Comparison of ENCODE assay signal across 8 mouse cellular contexts in the genomic region with DNA sequence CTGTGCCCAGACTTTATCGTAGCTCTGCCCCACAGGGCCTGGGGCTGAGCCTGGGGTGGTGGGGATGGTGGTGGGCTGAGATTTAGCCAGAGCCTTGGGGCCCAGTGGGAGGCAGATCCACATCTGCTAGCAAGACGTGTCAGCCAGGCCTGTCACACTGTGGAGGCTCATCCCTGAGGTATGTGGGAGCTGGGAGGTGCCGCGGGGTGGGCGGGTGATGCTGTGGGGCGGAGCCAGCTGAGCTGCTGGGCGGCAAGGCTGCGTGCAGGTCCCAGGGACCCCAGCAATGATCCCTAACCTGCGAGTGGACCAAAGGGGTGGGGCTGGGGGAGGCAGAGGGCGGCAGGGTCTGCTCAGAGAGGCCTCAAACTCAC.
DNase-seq lines count a peak whose midpoint lies in the region; ATAC-seq lines count a peak whose summit lies in the region.

No protein-coding gene starts in this region.

- H3K9ac ChIP-seq in forebrain, embryonic 11.5 days (ENCODE audit: low read length) = no peak overlapping the region
- no peak overlapping the region for H3K9ac ChIP-seq in stomach, embryonic 14.5 days (replicated peaks; ENCODE audit: low read depth, low read length)

- H3K4me1 ChIP-seq in forebrain, embryonic 10.5 days = peaks cover 54% of the 10 kb centered on the region
- H3K4me1 ChIP-seq in forebrain, embryonic 11.5 days (replicated peaks; ENCODE audit: control insufficient read depth, insufficient read depth, low read length) = peaks cover 10% of the 10 kb centered on the region
- H3K4me1 ChIP-seq in limb, embryonic 10.5 days = peaks cover 56% of the 10 kb centered on the region
- H3K4me1 ChIP-seq in stomach, embryonic 14.5 days (ENCODE audit: control insufficient read depth, insufficient read depth, low read length) = peaks cover 24% of the 10 kb centered on the region

- H3K27me3 ChIP-seq in forebrain, embryonic 10.5 days (ENCODE audit: poor library complexity, severe bottlenecking) = 0 out of 2 replicates have a peak, but pooled peaks cover 14% of the 10 kb centered on the region
- no peaks in the 10 kb centered on the region for H3K27me3 ChIP-seq in forebrain, embryonic 11.5 days (ENCODE audit: control insufficient read depth, insufficient read depth, low read length)
- no peaks in the 10 kb centered on the region for H3K27me3 ChIP-seq in limb, embryonic 10.5 days (ENCODE audit: low read depth, poor library complexity, severe bottlenecking)
- H3K27me3 ChIP-seq in stomach, embryonic 14.5 days (ENCODE audit: control insufficient read depth, insufficient read depth, low read length) = no peaks in the 10 kb centered on the region

- ATAC-seq in forebrain, embryonic 11.5 days (replicated peaks; ENCODE audit: low FRiP score) = no peak
- ATAC-seq in stomach, embryonic 14.5 days (ENCODE audit: insufficient number of reproducible peaks, insufficient read depth, low FRiP score, low read depth) = no peak

- H3K4me3 ChIP-seq in forebrain, embryonic 10.5 days = no peak overlapping the region
- no peak overlapping the region for H3K4me3 ChIP-seq in forebrain, embryonic 11.5 days (ENCODE audit: low read depth, low read length)
- H3K4me3 ChIP-seq in limb, embryonic 10.5 days = no peak overlapping the region
- H3K4me3 ChIP-seq in stomach, embryonic 14.5 days (ENCODE audit: low read depth, low read length) = no peak overlapping the region

- no peak overlapping the region for H3K4me2 ChIP-seq in forebrain, embryonic 11.5 days (ENCODE audit: low read depth, low read length, severe bottlenecking)
- H3K4me2 ChIP-seq in stomach, embryonic 14.5 days (replicated peaks; ENCODE audit: low read depth, low read length) = no peak overlapping the region

- no peak for DNase-seq in forebrain, embryonic 10.5 days (ENCODE audit: extremely low spot score, low spot score)
- DNase-seq in forebrain, embryonic 11.5 days (ENCODE audit: low spot score) = no peak
- peak; percentile 21 for DNase-seq in retina, postnatal 1 day
- no peak for DNase-seq in retina, embryonic 14.5 days (ENCODE audit: low spot score)
- DNase-seq in limb, embryonic 10.5 days (ENCODE audit: low spot score) = no peak
- DNase-seq in c-Kit-positive CD71-positive TER-119-positive erythroid progenitor cells, embryonic 14.5 days (ENCODE audit: low spot score) = no peak
- DNase-seq in right cerebral cortex, postnatal 10 days (ENCODE audit: low spot score in 2 of 2) = no peak

- 22% methylated on average over 10 of the region's 10 CpGs for WGBS in forebrain, embryonic 10.5 days
- 20% methylated on average over 10 of the region's 10 CpGs for WGBS in forebrain, embryonic 11.5 days
- 13% methylated on average over 10 of the region's 10 CpGs for WGBS in limb, embryonic 10.5 days
- 20% methylated on average over 10 of the region's 10 CpGs for WGBS in stomach, embryonic 14.5 days

- no peaks in the 10 kb centered on the region for H3K36me3 ChIP-seq in forebrain, embryonic 10.5 days (replicated peaks)
- H3K36me3 ChIP-seq in forebrain, embryonic 11.5 days (ENCODE audit: control insufficient read depth, insufficient read depth, low read length) = no peaks in the 10 kb centered on the region; the same call in 1 of the 2 replicates
- no peaks in the 10 kb centered on the region for H3K36me3 ChIP-seq in limb, embryonic 10.5 days
- no peaks in the 10 kb centered on the region for H3K36me3 ChIP-seq in stomach, embryonic 14.5 days (ENCODE audit: control insufficient read depth, insufficient read depth, low read length)

- H3K27ac ChIP-seq in forebrain, embryonic 10.5 days = peak overlapping the region; percentile 56; the same call in 1 of the 2 replicates
- H3K27ac ChIP-seq in forebrain, embryonic 11.5 days (ENCODE audit: low read depth, low read length) = no peak overlapping the region
- peak overlapping the region; percentile 72 for H3K27ac ChIP-seq in limb, embryonic 10.5 days
- peak overlapping the region; percentile 33; the same call in 1 of the 2 replicates for H3K27ac ChIP-seq in stomach, embryonic 14.5 days (ENCODE audit: low read length)

- no peaks in the 10 kb centered on the region for H3K9me3 ChIP-seq in forebrain, embryonic 10.5 days
- H3K9me3 ChIP-seq in forebrain, embryonic 11.5 days (ENCODE audit: control insufficient read depth, low read length) = no peaks in the 10 kb centered on the region
- no peaks in the 10 kb centered on the region for H3K9me3 ChIP-seq in limb, embryonic 10.5 days (replicated peaks)
- no peaks in the 10 kb centered on the region for H3K9me3 ChIP-seq in stomach, embryonic 14.5 days (ENCODE audit: control insufficient read depth, low read depth, low read length)
